Mouse (Mus musculus) midbrain, embryonic 12.5 days (tissue): ENCODE data around the gene March9. TPM values are rescaled to one million over a fixed set of nuclear protein-coding genes. Genes with fewer than 3 reads are reported as not detected.
"Not testable (repeated sequence)": the region's sequence is repeated elsewhere in the genome, so short reads cannot be mapped to it uniquely, and the experiment has no call there.

ENCODE experiments used
- ATAC-seq: fragments of 200-750 bp; cut with Nextera tagmentation; 2 replicates; pipeline ENCODE4 v1.8.0; 2017; ENCODE audit warnings: low read depth, moderate TSS enrichment, moderate library complexity; ENCODE audit not compliant: low FRiP score
- H3K27ac ChIP-seq: fragments of 300-500 bp; sonication (generic); replicated peaks from 2 replicates; pipeline ENCODE4 v1.5.1; 2016; ENCODE audit warnings: mild to moderate bottlenecking
- H3K27me3 ChIP-seq: fragments of 300-500 bp; sonication (generic); 2 replicates; pipeline ENCODE4 v1.6.1; 2016; ENCODE audit warnings: mild to moderate bottlenecking
- H3K36me3 ChIP-seq: fragments of 300-500 bp; sonication (generic); 2 replicates; pipeline ENCODE4 v1.6.1; 2016
- H3K4me1 ChIP-seq: fragments of 300-500 bp; sonication (generic); 2 replicates; pipeline ENCODE4 v1.6.1; 2016
- H3K4me2 ChIP-seq: fragments of 300-500 bp; sonication (generic); replicated peaks from 2 replicates; pipeline ENCODE4 v1.6.1; 2016; ENCODE audit warnings: mild to moderate bottlenecking, moderate library complexity
- H3K4me3 ChIP-seq: fragments of 300-500 bp; sonication (generic); 2 replicates; pipeline ENCODE4 v1.5.1; 2016; ENCODE audit warnings: mild to moderate bottlenecking
- H3K9ac ChIP-seq: fragments of 300-500 bp; sonication (generic); replicated peaks from 2 replicates; pipeline ENCODE4 v1.6.1; 2016; ENCODE audit warnings: mild to moderate bottlenecking, moderate library complexity
- H3K9me3 ChIP-seq: fragments of 300-500 bp; sonication (generic); 2 replicates; pipeline ENCODE4 v1.6.1; 2016; ENCODE audit warnings: mild to moderate bottlenecking
- WGBS: fragments of 180-500 bp; shearing (Covaris S2); methylation state at CpG from one replicate; pipeline ENCODE4 v1.1.7; 2016; 5-methylcytosine and 5-hydroxymethylcytosine counted together
- polyA plus RNA-seq: library from polyadenylated mRNA; unstranded; fragments of >200 nt; fragmentation: Nextera tagmentation; extraction: Ambion mirVana; gene quantifications from 2 replicates; pipeline ENCODE4 v1.2.1, GENCODE M21; 2016

Gene March9
- polyA plus RNA-seq, 1 experiment from 2014 or later: 4.6 TPM

DNA sequence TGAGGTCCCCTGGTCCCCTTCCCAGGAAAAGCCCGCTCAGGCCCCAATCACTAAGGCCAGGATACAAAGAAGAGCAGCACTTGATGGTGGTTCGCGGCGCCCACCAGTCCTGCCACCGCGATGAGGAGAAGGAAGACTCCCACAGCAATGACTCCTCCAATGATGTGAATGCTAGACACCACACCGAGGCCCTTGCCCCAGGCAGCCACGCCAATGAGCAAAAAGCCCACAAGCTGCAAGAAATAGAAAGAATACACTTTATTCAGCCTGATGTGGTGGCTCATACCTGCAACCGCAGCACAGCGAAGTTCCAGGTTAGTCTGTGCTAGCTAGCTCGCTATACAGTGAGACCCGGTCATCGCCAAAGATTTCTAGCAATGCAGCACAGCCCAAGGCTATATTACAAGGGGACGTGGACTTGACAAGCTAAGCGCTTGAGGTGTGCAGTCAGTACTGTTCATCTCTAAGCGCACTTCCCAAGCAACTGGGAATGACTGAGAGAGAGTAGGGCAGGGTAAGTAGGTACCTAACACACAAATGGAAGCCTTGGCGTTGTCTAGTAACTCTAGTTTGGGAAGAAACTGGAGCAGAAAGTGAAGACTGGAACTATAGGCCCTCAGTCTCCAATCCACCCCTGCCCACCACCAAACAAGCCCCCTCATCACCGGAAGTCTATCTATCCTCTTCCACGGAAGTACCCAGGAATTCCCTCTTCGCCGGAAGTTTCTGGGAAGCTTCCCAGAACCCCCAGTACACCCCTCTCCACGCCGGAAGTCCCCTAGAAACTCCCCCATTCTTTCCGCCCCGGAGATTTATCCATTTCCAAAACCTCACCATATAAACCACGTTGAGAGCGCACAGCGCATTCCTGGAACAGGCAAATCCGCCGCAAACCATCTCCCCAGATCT, 9.6 kb upstream of the March9 start:
- Histone ChIP-seq H3K27me3 (no peaks in the 10 kb centered on the region), H3K36me3 (peaks cover 43% of the 10 kb centered on the region), H3K9ac (peak overlapping the region; percentile 60), H3K27ac (peak overlapping the region; percentile 89), H3K4me3 (peak overlapping the region; percentile 61), H3K4me1 (peaks cover 41% of the 10 kb centered on the region), H3K9me3 (no peaks in the 10 kb centered on the region), H3K4me2 (peak overlapping the region; percentile 76)
- 9% methylated on average over 30 of the region's 30 CpGs for WGBS
- peak; percentile 75 for ATAC-seq

DNA sequence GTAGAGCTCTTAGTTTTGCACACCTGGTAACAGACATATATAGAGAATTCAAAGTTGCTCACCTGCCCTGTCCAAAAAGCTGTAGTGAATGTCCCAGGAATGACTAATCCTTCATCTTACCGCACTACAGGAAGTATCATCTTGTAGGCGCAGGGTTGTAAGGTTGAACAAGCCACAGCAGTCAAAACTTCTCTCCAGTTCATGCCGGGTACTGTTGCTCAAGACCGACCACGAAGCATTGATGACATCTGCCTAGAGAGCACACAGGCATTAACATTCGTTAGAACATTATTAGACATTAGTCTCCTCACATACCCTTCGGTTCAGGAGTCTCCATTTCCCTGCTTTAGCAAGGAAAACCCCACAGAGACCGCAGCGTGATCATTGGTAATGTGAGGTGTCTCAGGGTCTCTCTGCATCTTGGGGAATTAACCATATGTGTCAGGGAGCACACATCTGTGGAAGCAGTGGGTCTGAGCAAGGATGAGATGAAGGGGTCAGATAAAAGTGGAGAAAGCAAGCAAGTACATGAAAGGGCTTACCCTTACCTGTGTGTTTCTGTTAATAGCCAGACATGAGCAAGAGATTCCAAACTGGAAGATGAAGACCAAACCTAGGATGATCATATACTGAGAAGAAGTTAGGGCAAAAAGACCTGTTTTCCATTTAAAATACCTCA, 8.5 kb upstream of the March9 start:
- Histone ChIP-seq H3K4me2 (peak overlapping the region; percentile 76), H3K27me3 (no peaks in the 10 kb centered on the region), H3K27ac (peak overlapping the region; percentile 89), H3K36me3 (peaks cover 43% of the 10 kb centered on the region), H3K9ac (peak overlapping the region; percentile 60; the same call in 1 of the 2 replicates), H3K4me1 (peaks cover 41% of the 10 kb centered on the region), H3K9me3 (no peaks in the 10 kb centered on the region), H3K4me3 (peak overlapping the region; percentile 61)
- ATAC-seq: no peak
- WGBS: 84% methylated on average over 9 of the region's 9 CpGs

DNA sequence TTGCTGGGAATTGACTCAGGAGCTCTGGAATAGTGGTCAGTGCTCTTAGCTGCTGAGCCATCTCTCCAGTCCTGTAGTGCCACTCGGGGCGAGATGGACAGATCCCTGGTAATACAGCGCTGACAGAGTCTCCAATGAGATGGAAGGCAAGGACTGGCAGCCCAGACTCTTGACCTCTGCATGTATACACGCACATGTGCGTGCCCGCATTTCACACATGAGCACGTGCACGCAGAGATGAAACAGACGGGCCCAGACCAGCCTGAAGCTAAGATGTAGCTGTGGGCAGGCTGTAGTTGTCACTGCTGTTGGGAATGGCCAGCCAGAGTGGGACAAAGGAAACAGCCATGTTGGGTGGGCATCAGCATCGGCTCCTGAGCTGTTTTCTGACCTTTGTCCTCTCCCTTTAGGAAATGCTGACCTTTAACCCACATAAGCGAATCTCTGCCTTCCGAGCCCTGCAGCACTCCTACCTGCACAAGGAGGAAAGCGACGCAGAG, 6.6 kb upstream of the March9 start:
- no peak for ATAC-seq
- H3K4me1 ChIP-seq: peaks cover 49% of the 10 kb centered on the region
- H3K9ac ChIP-seq: no peak overlapping the region
- 91% methylated on average over 14 of the region's 14 CpGs for WGBS
- H3K4me2 ChIP-seq: no peak overlapping the region
- H3K27me3 ChIP-seq: peaks cover 1% of the 10 kb centered on the region; the same call in 1 of the 2 replicates
- H3K27ac ChIP-seq: 0 out of 2 replicates have a peak overlapping the region, but pooled peaks have one; percentile 26
- H3K36me3 ChIP-seq: peaks cover 43% of the 10 kb centered on the region
- H3K4me3 ChIP-seq: no peak overlapping the region
- no peaks in the 10 kb centered on the region for H3K9me3 ChIP-seq

DNA sequence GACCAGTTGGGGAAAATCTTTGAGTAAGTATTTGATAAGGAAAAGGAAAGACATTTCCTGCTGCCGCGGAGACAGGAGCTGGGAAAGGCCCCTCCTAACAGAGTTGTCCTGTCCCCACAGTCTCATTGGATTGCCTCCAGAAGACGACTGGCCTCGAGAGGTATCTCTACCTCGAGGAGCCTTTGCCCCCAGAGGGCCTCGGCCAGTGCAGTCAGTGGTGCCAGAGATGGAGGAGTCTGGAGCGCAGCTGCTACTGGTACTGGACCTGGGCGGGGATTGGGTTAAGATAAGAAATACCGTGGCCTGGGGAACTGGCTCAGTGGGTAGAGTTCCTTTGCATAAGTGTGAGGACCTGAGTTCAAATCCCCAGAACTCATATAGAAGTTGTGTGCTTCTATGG, 6.0 kb upstream of the March9 start:
- WGBS: 90% methylated on average over 9 of the region's 9 CpGs
- peaks cover 5% of the 10 kb centered on the region; the same call in 1 of the 2 replicates for H3K27me3 ChIP-seq
- no peak overlapping the region; the same call in 1 of the 2 replicates for H3K4me2 ChIP-seq
- H3K36me3 ChIP-seq: peaks cover 43% of the 10 kb centered on the region
- no peak for ATAC-seq
- peaks cover 50% of the 10 kb centered on the region for H3K4me1 ChIP-seq
- 0 out of 2 replicates have a peak overlapping the region, but pooled peaks have one; percentile 20 for H3K27ac ChIP-seq
- H3K9ac ChIP-seq: no peak overlapping the region
- H3K9me3 ChIP-seq: no peaks in the 10 kb centered on the region
- 0 out of 2 replicates have a peak overlapping the region, but pooled peaks have one; percentile 9 for H3K4me3 ChIP-seq

DNA sequence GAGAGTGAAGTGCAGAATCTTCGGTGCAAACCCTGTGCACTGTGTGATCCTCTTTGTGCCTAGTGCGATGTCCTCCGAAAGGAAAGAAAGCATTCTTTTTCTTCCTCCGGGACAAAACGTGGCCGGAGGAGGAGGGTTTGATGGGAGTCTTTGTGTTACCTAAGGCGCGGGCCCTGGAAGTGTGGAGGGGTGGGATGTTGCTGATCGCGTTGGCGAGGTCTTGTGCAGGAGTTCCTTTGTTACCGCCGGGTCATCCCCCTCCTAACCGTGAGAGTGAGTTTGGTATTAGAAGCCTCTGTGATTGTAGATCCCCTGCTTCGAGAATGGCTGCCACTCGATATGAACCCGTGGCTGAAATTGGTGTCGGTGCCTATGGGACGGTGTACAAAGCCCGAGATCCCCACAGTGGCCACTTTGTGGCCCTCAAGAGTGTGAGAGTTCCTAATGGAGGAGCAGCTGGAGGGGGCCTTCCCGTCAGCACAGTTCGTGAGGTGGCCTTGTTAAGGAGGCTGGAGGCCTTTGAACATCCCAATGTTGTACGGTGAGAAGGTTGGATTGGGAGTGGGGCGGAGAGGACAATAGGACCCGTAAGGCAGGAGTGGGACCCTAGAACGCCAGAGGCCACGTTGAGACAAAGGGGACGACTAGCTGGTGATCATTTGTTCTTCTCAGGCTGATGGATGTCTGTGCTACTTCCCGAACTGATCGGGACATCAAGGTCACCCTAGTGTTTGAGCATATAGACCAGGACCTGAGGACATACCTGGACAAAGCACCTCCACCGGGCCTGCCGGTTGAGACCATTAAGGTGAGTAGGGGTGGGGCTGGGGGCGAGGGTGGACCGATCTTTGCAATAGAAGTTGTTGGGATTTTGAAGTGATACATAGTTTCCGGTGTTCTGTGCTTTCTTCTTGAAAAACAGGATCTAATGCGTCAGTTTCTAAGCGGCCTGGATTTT, 4.2 kb upstream of the March9 start:
- peaks cover 51% of the 10 kb centered on the region for H3K4me1 ChIP-seq
- peak; percentile 4 for ATAC-seq
- H3K9me3 ChIP-seq: no peaks in the 10 kb centered on the region
- H3K27me3 ChIP-seq: peaks cover 5% of the 10 kb centered on the region; the same call in 1 of the 2 replicates
- 15% methylated on average over 37 of the region's 37 CpGs for WGBS
- peaks cover 43% of the 10 kb centered on the region for H3K36me3 ChIP-seq
- peak overlapping the region; percentile 75 for H3K4me2 ChIP-seq
- peak overlapping the region; percentile 98 for H3K9ac ChIP-seq
- peak overlapping the region; percentile 92 for H3K4me3 ChIP-seq
- peak overlapping the region; percentile 88 for H3K27ac ChIP-seq

DNA sequence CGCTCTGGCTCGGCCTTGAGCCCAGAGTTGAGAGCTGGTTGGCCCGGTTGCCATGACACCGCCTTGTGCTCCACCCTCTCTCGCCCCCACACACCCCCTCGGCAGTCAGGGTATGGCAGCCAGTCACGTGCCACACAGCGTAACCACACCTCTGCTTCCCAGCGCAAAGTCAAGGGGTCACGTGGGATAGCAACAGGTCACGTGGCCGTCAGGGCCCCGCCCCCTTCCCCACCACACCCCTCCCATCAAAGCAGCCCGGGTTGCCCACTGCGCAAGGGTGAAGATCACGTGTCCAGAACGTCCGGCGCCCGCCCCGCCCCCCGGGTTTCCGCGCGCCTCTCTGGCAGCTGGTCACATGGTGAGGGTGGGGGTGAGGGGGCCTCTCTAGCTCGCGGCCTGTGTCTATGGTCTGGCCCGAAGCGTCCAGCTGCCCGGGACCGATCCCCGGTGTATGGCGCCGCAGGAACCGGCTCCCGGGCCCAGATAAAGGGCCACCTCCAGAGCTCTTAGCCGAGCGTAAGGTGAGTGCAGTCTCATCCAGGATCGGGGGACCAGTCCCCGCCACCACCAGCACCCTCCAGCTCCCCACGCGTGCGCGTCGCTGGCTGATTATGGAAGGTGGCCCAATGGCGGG, 3.4 kb upstream of the March9 start, which contains the start of gene Cdk4:
Gene Cdk4, plus strand, starts transcription at position 296 of the 634 bp plus-strand sequence.
- H3K4me1 ChIP-seq: peaks cover 51% of the 10 kb centered on the region

DNA sequence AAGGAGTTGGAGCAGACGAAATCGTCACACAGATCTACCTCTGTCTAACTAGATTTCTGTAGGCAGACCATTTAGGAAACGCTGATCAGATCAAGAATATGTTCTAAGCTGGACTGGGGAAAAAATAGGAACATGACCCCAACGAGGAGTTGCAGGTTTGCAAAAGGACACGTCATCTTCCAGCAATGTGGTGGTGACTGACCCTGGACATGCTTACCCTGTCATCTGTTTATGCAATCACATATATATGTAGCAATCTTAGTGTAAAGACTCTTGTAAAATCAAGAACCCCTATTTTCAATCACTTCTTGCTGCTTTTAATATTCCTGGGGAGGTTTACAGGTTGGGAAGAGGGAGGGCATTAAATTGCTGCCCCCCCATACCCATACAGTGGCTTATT, 2.5 kb upstream of the March9 start:
- Histone ChIP-seq H3K4me2 (no peak overlapping the region), H3K27me3 (peaks cover 5% of the 10 kb centered on the region; the same call in 1 of the 2 replicates), H3K27ac (peak overlapping the region; percentile 67), H3K4me3 (no peak overlapping the region), H3K36me3 (peaks cover 31% of the 10 kb centered on the region), H3K9me3 (no peaks in the 10 kb centered on the region), H3K9ac (no peak overlapping the region), H3K4me1 (peaks cover 50% of the 10 kb centered on the region)
- WGBS: 80% methylated on average over 5 of the region's 5 CpGs
- ATAC-seq: no peak

More for the DNA sequence above, 3.4 kb upstream of the March9 start, which contains the start of gene Cdk4:
- no peaks in the 10 kb centered on the region for H3K9me3 ChIP-seq
- peak; percentile 90 for ATAC-seq
- peaks cover 5% of the 10 kb centered on the region; the same call in 1 of the 2 replicates for H3K27me3 ChIP-seq
- H3K4me2 ChIP-seq: peak within 1 kb of the TSS; percentile 75
- under 1% methylated on average over 46 of the region's 46 CpGs for WGBS
- H3K4me3 ChIP-seq: peak within 1 kb of the TSS; percentile 92
- peak within 1 kb of the TSS; percentile 98 for H3K9ac ChIP-seq
- peak within 1 kb of the TSS; percentile 88 for H3K27ac ChIP-seq
- peaks cover 38% of the 10 kb centered on the region for H3K36me3 ChIP-seq

DNA sequence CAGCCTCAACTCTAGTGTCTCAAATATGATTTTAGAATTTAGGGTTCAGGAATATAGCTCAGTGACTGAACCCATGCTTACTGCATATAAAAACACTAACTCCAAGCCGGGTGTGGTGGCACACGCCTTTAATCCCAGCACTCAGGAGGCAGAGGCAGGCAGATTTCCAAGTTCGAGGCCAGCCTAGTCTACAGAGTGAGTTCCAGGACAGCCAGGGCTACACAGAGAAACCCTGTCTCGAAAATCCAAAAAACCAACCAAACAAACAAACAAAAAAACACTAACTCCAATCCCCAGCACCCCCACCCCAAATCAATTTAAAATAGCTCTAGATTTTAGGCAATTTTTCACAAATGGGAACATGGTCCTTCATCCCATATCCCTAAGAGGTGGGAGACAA, 2.1 kb upstream of the March9 start:
- not testable (repeated sequence) for ATAC-seq, H3K27ac ChIP-seq, H3K4me3 ChIP-seq, H3K27me3 ChIP-seq, H3K4me2 ChIP-seq, H3K9me3 ChIP-seq, H3K9ac ChIP-seq
- Histone ChIP-seq H3K4me1 (peaks cover 50% of the 10 kb centered on the region), H3K36me3 (peaks cover 31% of the 10 kb centered on the region)
- 88% methylated on average over 4 of the region's 4 CpGs for WGBS

DNA sequence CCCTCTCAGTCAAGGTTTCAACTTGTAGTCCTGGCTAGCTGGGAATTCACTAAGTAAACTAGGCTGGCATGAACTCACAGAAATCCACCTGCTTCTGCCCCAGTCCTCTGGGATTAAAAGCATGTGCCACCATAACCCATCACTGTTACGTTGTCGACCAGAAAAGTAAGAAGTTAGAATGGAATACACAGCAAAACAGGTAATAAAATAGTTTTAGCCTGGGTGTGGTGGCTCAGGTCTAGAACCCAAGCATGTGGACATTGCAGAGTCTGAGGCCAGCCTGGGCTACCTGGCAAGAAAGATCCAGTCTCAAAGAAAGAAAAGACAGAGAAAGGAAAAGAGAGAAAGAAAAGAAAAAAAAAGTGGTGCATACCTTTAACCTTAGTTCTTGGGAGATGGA, 1.5 kb upstream of the March9 start:
- H3K27ac ChIP-seq: peak overlapping the region; percentile 96
- no peak overlapping the region for H3K9ac ChIP-seq
- no peak for ATAC-seq
- no peaks in the 10 kb centered on the region for H3K9me3 ChIP-seq
- H3K36me3 ChIP-seq: peaks cover 31% of the 10 kb centered on the region
- peak overlapping the region; percentile 96; the same call in 1 of the 2 replicates for H3K4me2 ChIP-seq
- H3K27me3 ChIP-seq: peaks cover 5% of the 10 kb centered on the region; the same call in 1 of the 2 replicates
- peaks cover 48% of the 10 kb centered on the region for H3K4me1 ChIP-seq
- H3K4me3 ChIP-seq: no peak overlapping the region
- 74% methylated on average over 2 of the region's 2 CpGs for WGBS

DNA sequence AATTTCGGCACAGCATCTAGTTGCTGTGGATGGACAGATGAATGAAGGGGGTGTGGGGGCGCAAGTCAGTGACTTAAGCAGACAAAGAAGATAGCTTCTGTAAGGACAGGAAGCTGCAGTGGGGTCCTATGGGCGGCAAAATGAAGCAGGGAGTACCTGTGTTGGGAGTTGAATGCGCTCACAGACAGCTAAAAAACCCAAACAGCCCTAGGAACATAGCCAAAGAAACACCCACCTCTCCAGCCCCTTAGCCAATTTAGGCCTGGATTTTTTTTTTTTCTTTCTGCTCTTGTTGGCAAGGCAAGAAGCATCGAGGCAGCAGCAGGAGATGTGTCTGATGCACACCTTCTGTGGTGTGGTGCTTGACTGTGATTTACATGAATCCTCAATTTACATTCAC, 1.1 kb upstream of the March9 start:
- H3K4me1 ChIP-seq: peaks cover 46% of the 10 kb centered on the region
- H3K36me3 ChIP-seq: peaks cover 31% of the 10 kb centered on the region
- no peaks in the 10 kb centered on the region for H3K9me3 ChIP-seq
- H3K27me3 ChIP-seq: peaks cover 5% of the 10 kb centered on the region; the same call in 1 of the 2 replicates
- ATAC-seq: no peak
- H3K9ac ChIP-seq: peak overlapping the region; percentile 99
- 26% methylated on average over 5 of the region's 5 CpGs for WGBS
- H3K4me3 ChIP-seq: peak overlapping the region; percentile 97
- H3K27ac ChIP-seq: peak overlapping the region; percentile 96
- peak overlapping the region; percentile 96 for H3K4me2 ChIP-seq
